Mouse (Mus musculus) liver, embryonic 11.5 days (tissue): ENCODE measurements around the gene Fbxo8. TPM values are rescaled to one million over a fixed set of nuclear protein-coding genes. Genes with fewer than 3 reads are reported as not detected.
A peak's percentile ranks its signal among the peaks of the same experiment; 100 is the strongest.

Experiments
- ATAC-seq: fragments of 200-750 bp; cut with Nextera tagmentation; replicated peaks from 2 replicates; pipeline ENCODE4 v1.8.0; 2017; ENCODE audit warnings: moderate number of reproducible peaks, mild to moderate bottlenecking, moderate TSS enrichment, moderate library complexity; ENCODE audit not compliant: low FRiP score
- DNase-seq: peaks from one replicate; pipeline ENCODE4 v3.0.0-alpha.2; 2017; ENCODE audit warnings: low spot score
- H3K27ac ChIP-seq: fragments of 300-500 bp; sonication (generic); 2 replicates; pipeline ENCODE4 v1.5.1; 2014; ENCODE audit warnings: mild to moderate bottlenecking, low read depth, low read length, control low read depth
- H3K27me3 ChIP-seq: fragments of 300-500 bp; sonication (generic); replicated peaks from 2 replicates; pipeline ENCODE4 v1.6.1; 2014; ENCODE audit warnings: low read length, mixed read lengths; ENCODE audit not compliant: control insufficient read depth, insufficient read depth
- H3K36me3 ChIP-seq: fragments of 300-500 bp; sonication (generic); 2 replicates; pipeline ENCODE4 v1.6.1; 2014; ENCODE audit warnings: mild to moderate bottlenecking, low read length, moderate library complexity, mixed read lengths; ENCODE audit not compliant: control insufficient read depth, insufficient read depth
- H3K4me1 ChIP-seq: fragments of 300-500 bp; sonication (generic); replicated peaks from 2 replicates; pipeline ENCODE4 v1.6.1; 2014; ENCODE audit warnings: low read length, mixed read lengths; ENCODE audit not compliant: control insufficient read depth, insufficient read depth
- H3K4me2 ChIP-seq: fragments of 300-500 bp; sonication (generic); 2 replicates; pipeline ENCODE4 v1.6.1; 2014; ENCODE audit warnings: mild to moderate bottlenecking, control low read depth, moderate library complexity
- H3K4me3 ChIP-seq: fragments of 300-500 bp; sonication (generic); 2 replicates; pipeline ENCODE4 v1.5.1; 2014; ENCODE audit warnings: low read depth, low read length, control low read depth
- H3K9ac ChIP-seq: fragments of 300-500 bp; sonication (generic); 2 replicates; pipeline ENCODE4 v1.6.1; 2014; ENCODE audit warnings: low read depth, low read length, control low read depth
- H3K9me3 ChIP-seq: fragments of 300-500 bp; sonication (generic); 2 replicates; pipeline ENCODE4 v1.6.1; 2016; ENCODE audit warnings: low read length, inconsistent platforms, mixed read lengths; ENCODE audit not compliant: control insufficient read depth
- WGBS: fragments of 180-500 bp; shearing (Covaris S2); extraction: QIAGEN DNeasy Blood & Tissue Kit; methylation state at CpG from one replicate; pipeline ENCODE4 v1.1.7; 2014; 5-methylcytosine and 5-hydroxymethylcytosine counted together
- polyA plus RNA-seq: library from polyadenylated mRNA; unstranded; fragments of >200 nt; fragmentation: Nextera tagmentation; extraction: Ambion mirVana; gene quantifications from 2 replicates; pipeline ENCODE4 v1.2.1, GENCODE M21; 2014

Gene Fbxo8
- polyA plus RNA-seq, 1 experiment from 2014 or later: 57.2 TPM

GRCm38 (mm10) chr8:56582841-56583240 lies 32.0 kb downstream of the Fbxo8 start:
- H3K27me3 ChIP-seq: no peaks in the 10 kb centered on the region
- no peaks in the 10 kb centered on the region for H3K9me3 ChIP-seq
- ATAC-seq (no peak), DNase-seq (no peak)
- no peak overlapping the region for H3K4me3 ChIP-seq
- no peaks in the 10 kb centered on the region for H3K36me3 ChIP-seq
- H3K9ac ChIP-seq: no peak overlapping the region
- H3K4me2 ChIP-seq: no peak overlapping the region
- H3K27ac ChIP-seq: no peak overlapping the region
- no peaks in the 10 kb centered on the region for H3K4me1 ChIP-seq

DNA sequence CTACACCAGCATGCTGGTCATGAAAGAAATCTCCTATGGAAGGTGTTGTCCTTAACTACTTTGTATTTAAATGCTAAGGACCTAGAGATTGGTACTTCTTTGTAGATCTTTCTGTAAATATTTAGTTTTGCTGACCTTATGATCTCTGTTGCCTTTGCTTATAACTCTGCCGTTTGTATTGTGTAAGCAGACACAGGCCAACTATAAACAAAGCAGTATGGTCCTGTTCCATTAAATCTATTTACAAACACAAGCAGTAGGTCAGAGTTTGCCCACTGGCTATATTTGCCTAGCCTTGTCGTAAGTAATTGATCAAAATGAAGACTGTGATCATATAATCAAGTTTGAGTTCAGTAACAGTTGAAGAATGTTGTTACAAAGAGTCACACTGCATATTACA lies 38.1 kb downstream of the Fbxo8 start:
- H3K27ac ChIP-seq: no peak overlapping the region
- no peak overlapping the region for H3K4me2 ChIP-seq
- WGBS: 59% methylated on average over 2 of the region's 2 CpGs
- no peaks in the 10 kb centered on the region for H3K4me1 ChIP-seq
- H3K36me3 ChIP-seq: no peaks in the 10 kb centered on the region; the same call in 1 of the 2 replicates
- no peaks in the 10 kb centered on the region for H3K27me3 ChIP-seq
- DNase-seq (no peak), ATAC-seq (no peak)
- H3K9ac ChIP-seq: no peak overlapping the region
- H3K9me3 ChIP-seq: no peaks in the 10 kb centered on the region
- H3K4me3 ChIP-seq: no peak overlapping the region

DNA sequence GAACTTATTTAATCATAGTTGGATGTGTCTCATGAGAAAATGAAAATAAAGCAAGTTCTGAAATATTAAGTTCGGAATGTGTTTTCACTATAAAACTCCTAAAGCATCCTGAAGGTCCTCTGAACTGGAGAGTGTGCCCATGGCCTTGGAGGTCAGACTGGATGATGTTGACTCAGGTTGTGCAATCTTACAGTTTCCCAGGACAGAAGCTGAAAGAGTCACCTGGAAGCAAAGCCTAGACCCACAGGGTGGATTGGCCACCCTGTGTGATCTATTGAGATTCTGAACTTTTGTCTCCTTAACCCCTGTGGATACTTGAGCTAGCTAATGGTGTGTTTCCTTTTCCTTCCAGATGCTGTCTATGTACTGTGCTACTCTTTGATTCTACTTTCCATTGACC lies 40.2 kb downstream of the Fbxo8 start:
- ATAC-seq (peak; percentile 63; the same call in 1 of the 2 replicates), DNase-seq (no peak)
- no peak overlapping the region for H3K9ac ChIP-seq
- 91% methylated on average over 1 of the region's 1 CpGs for WGBS
- H3K27me3 ChIP-seq: no peaks in the 10 kb centered on the region
- no peaks in the 10 kb centered on the region for H3K4me1 ChIP-seq
- H3K36me3 ChIP-seq: no peaks in the 10 kb centered on the region; the same call in 1 of the 2 replicates
- H3K4me2 ChIP-seq: no peak overlapping the region
- H3K4me3 ChIP-seq: no peak overlapping the region
- H3K27ac ChIP-seq: no peak overlapping the region
- H3K9me3 ChIP-seq: no peaks in the 10 kb centered on the region

- H3K9ac ChIP-seq: no peak overlapping the region
- no peak overlapping the region for H3K4me3 ChIP-seq
- H3K27ac ChIP-seq: no peak overlapping the region
- H3K9me3 ChIP-seq: no peaks in the 10 kb centered on the region
- no peaks in the 10 kb centered on the region for H3K4me1 ChIP-seq
- no peaks in the 10 kb centered on the region; the same call in 1 of the 2 replicates for H3K36me3 ChIP-seq
- DNase-seq (no peak), ATAC-seq (no peak)
- H3K27me3 ChIP-seq: no peaks in the 10 kb centered on the region
- 91% methylated on average over 5 of the region's 5 CpGs for WGBS
- H3K4me2 ChIP-seq: no peak overlapping the region
Measured at GRCm38 (mm10) chr8:56591502-56591901, 40.6 kb downstream of the Fbxo8 start.

GRCm38 (mm10) chr8:56606481-56606880 lies 55.6 kb downstream of the Fbxo8 start:
- DNase-seq (no peak), ATAC-seq (no peak)
- Histone ChIP-seq H3K9me3 (no peaks in the 10 kb centered on the region), H3K4me3 (no peak overlapping the region), H3K4me1 (no peaks in the 10 kb centered on the region), H3K9ac (no peak overlapping the region), H3K36me3 (no peaks in the 10 kb centered on the region), H3K27ac (no peak overlapping the region), H3K27me3 (no peaks in the 10 kb centered on the region), H3K4me2 (no peak overlapping the region)
- WGBS: 38% methylated on average over 3 of the region's 3 CpGs

DNA sequence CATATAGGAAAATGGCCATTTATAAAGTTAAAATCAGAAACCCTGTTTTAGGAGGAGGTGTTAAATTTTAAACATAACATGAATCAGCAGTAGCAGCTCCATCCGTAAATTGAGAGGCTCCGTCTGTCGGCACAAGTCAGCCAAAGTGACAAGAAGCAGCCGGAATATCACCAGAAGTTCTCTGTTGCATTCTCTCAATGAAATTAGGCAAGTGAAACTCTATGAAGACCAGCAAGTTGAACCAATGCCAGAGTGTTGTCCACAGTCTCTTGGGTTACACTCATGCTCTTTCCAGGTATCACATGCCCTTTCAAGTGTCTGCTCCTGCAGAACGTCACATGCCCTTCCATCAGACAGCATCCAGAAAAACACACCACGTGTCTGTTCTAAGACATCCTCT lies 60.8 kb downstream of the Fbxo8 start:
- Histone ChIP-seq H3K27me3 (no peaks in the 10 kb centered on the region), H3K4me3 (no peak overlapping the region), H3K4me1 (no peaks in the 10 kb centered on the region), H3K9ac (no peak overlapping the region), H3K4me2 (no peak overlapping the region), H3K9me3 (no peaks in the 10 kb centered on the region), H3K27ac (no peak overlapping the region), H3K36me3 (no peaks in the 10 kb centered on the region)
- no peak for ATAC-seq
- no peak for DNase-seq
- 84% methylated on average over 6 of the region's 6 CpGs for WGBS

GRCm38 (mm10) chr8:56614235-56614634 lies 63.3 kb downstream of the Fbxo8 start:
- no peak for DNase-seq
- H3K4me3 ChIP-seq: no peak overlapping the region
- H3K27me3 ChIP-seq: no peaks in the 10 kb centered on the region
- no peak overlapping the region for H3K27ac ChIP-seq
- WGBS: 91% methylated on average over 1 of the region's 1 CpGs
- no peak overlapping the region for H3K4me2 ChIP-seq
- H3K4me1 ChIP-seq: peaks cover 2% of the 10 kb centered on the region; the same call in 1 of the 2 replicates
- no peak for ATAC-seq
- H3K9me3 ChIP-seq: no peaks in the 10 kb centered on the region
- H3K9ac ChIP-seq: no peak overlapping the region
- H3K36me3 ChIP-seq: no peaks in the 10 kb centered on the region

GRCm38 (mm10) chr8:56615005-56615404 lies 64.1 kb downstream of the Fbxo8 start:
- no peak overlapping the region for H3K27ac ChIP-seq
- H3K4me1 ChIP-seq: peaks cover 8% of the 10 kb centered on the region
- no peaks in the 10 kb centered on the region for H3K36me3 ChIP-seq
- DNase-seq (no peak), ATAC-seq (no peak; the same call in 1 of the 2 replicates)
- H3K27me3 ChIP-seq: peaks cover 4% of the 10 kb centered on the region; the same call in 1 of the 2 replicates
- 19% methylated on average over 5 of the region's 5 CpGs for WGBS
- H3K4me2 ChIP-seq: no peak overlapping the region
- H3K4me3 ChIP-seq: no peak overlapping the region
- no peaks in the 10 kb centered on the region for H3K9me3 ChIP-seq
- H3K9ac ChIP-seq: no peak overlapping the region

GRCm38 (mm10) chr8:56616260-56616659 lies 65.4 kb downstream of the Fbxo8 start:
- WGBS: 35% methylated on average over 7 of the region's 7 CpGs
- Histone ChIP-seq H3K4me2 (no peak overlapping the region), H3K4me1 (peaks cover 20% of the 10 kb centered on the region), H3K36me3 (no peaks in the 10 kb centered on the region), H3K9ac (no peak overlapping the region), H3K9me3 (no peaks in the 10 kb centered on the region), H3K27me3 (peaks cover 10% of the 10 kb centered on the region; the same call in 1 of the 2 replicates), H3K4me3 (no peak overlapping the region), H3K27ac (no peak overlapping the region)
- DNase-seq (no peak), ATAC-seq (no peak)
